Mouse (Mus musculus): ENCODE data around the gene Acbd3. TPM values are rescaled to one million over a fixed set of nuclear protein-coding genes. Genes with fewer than 3 reads are reported as not detected.

Acbd3 gene
- polyA plus RNA-seq, 1 experiment from 2014 or later: 17.2 TPM

GRCm38 (mm10) chr1:180754376-180754775 is 28.5 kb downstream of the Acbd3 start:
- WGBS: 92% methylated on average over 8 of the region's 8 CpGs
- Histone ChIP-seq H3K36me3 (ENCODE audit: control insufficient read depth, insufficient read depth, low read length) (peaks cover 39% of the 10 kb centered on the region), H3K4me3 (ENCODE audit: low read depth, low read length) (no peak overlapping the region), H3K27me3 (replicated peaks; ENCODE audit: control insufficient read depth, insufficient read depth, low read length) (no peaks in the 10 kb centered on the region), H3K4me2 (ENCODE audit: low read length) (no peak overlapping the region), H3K4me1 (ENCODE audit: control insufficient read depth, insufficient read depth, low read length) (no peaks in the 10 kb centered on the region), H3K9ac (ENCODE audit: low read length) (no peak overlapping the region), H3K9me3 (replicated peaks; ENCODE audit: control insufficient read depth, low read length) (no peaks in the 10 kb centered on the region), H3K27ac (ENCODE audit: low read depth, low read length) (no peak overlapping the region)
- no peak for DNase-seq (ENCODE audit: low spot score)
- no peak for ATAC-seq

GRCm38 (mm10) chr1:180756711-180757110 is 30.9 kb downstream of the Acbd3 start:
- Histone ChIP-seq H3K4me1 (ENCODE audit: control insufficient read depth, insufficient read depth, low read length) (no peaks in the 10 kb centered on the region), H3K27me3 (replicated peaks; ENCODE audit: control insufficient read depth, insufficient read depth, low read length) (no peaks in the 10 kb centered on the region), H3K9ac (ENCODE audit: low read length) (no peak overlapping the region), H3K27ac (ENCODE audit: low read depth, low read length) (no peak overlapping the region), H3K36me3 (ENCODE audit: control insufficient read depth, insufficient read depth, low read length) (peaks cover 30% of the 10 kb centered on the region), H3K4me2 (ENCODE audit: low read length) (no peak overlapping the region), H3K9me3 (replicated peaks; ENCODE audit: control insufficient read depth, low read length) (no peaks in the 10 kb centered on the region), H3K4me3 (ENCODE audit: low read depth, low read length) (no peak overlapping the region)
- DNase-seq (ENCODE audit: low spot score): no peak
- 93% methylated on average over 2 of the region's 2 CpGs for WGBS
- ATAC-seq: no peak

- no peak overlapping the region for H3K4me3 ChIP-seq (ENCODE audit: low read depth, low read length)
- no peak overlapping the region for H3K9ac ChIP-seq (ENCODE audit: low read length)
- ATAC-seq: no peak
- no peak for DNase-seq (ENCODE audit: low spot score)
- H3K4me1 ChIP-seq (ENCODE audit: control insufficient read depth, insufficient read depth, low read length): no peaks in the 10 kb centered on the region
- H3K27me3 ChIP-seq (replicated peaks; ENCODE audit: control insufficient read depth, insufficient read depth, low read length): no peaks in the 10 kb centered on the region
- WGBS: 89% methylated on average over 3 of the region's 3 CpGs
- no peak overlapping the region for H3K4me2 ChIP-seq (ENCODE audit: low read length)
- no peaks in the 10 kb centered on the region for H3K9me3 ChIP-seq (replicated peaks; ENCODE audit: control insufficient read depth, low read length)
- H3K36me3 ChIP-seq (ENCODE audit: control insufficient read depth, insufficient read depth, low read length): peaks cover 23% of the 10 kb centered on the region
- H3K27ac ChIP-seq (ENCODE audit: low read depth, low read length): no peak overlapping the region
Measured at GRCm38 (mm10) chr1:180757252-180757955, 31.6 kb downstream of the Acbd3 start.

GRCm38 (mm10) chr1:180757956-180758520 is 32.2 kb downstream of the Acbd3 start:
- Histone ChIP-seq H3K4me1 (ENCODE audit: control insufficient read depth, insufficient read depth, low read length) (no peaks in the 10 kb centered on the region), H3K9ac (ENCODE audit: low read length) (no peak overlapping the region), H3K36me3 (ENCODE audit: control insufficient read depth, insufficient read depth, low read length) (peaks cover 16% of the 10 kb centered on the region), H3K9me3 (replicated peaks; ENCODE audit: control insufficient read depth, low read length) (no peaks in the 10 kb centered on the region), H3K4me3 (ENCODE audit: low read depth, low read length) (no peak overlapping the region), H3K27ac (ENCODE audit: low read depth, low read length) (no peak overlapping the region), H3K4me2 (ENCODE audit: low read length) (no peak overlapping the region), H3K27me3 (replicated peaks; ENCODE audit: control insufficient read depth, insufficient read depth, low read length) (no peaks in the 10 kb centered on the region; the same call in 1 of the 2 replicates)
- no peak for DNase-seq (ENCODE audit: low spot score)
- ATAC-seq: no peak
- WGBS: 93% methylated on average over 7 of the region's 7 CpGs

GRCm38 (mm10) chr1:180762180-180762579 is 36.3 kb downstream of the Acbd3 start:
- no peak for ATAC-seq
- no peaks in the 10 kb centered on the region; the same call in 1 of the 2 replicates for H3K27me3 ChIP-seq (replicated peaks; ENCODE audit: control insufficient read depth, insufficient read depth, low read length)
- WGBS: 87% methylated on average over 11 of the region's 11 CpGs
- no peak for DNase-seq (ENCODE audit: low spot score)
- no peaks in the 10 kb centered on the region for H3K36me3 ChIP-seq (ENCODE audit: control insufficient read depth, insufficient read depth, low read length)
- H3K4me1 ChIP-seq (ENCODE audit: control insufficient read depth, insufficient read depth, low read length): 0 out of 2 replicates have a peak, but pooled peaks cover 2% of the 10 kb centered on the region
- H3K4me3 ChIP-seq (ENCODE audit: low read depth, low read length): no peak overlapping the region
- H3K4me2 ChIP-seq (ENCODE audit: low read length): no peak overlapping the region
- no peaks in the 10 kb centered on the region for H3K9me3 ChIP-seq (replicated peaks; ENCODE audit: control insufficient read depth, low read length)
- no peak overlapping the region for H3K27ac ChIP-seq (ENCODE audit: low read depth, low read length)
- no peak overlapping the region for H3K9ac ChIP-seq (ENCODE audit: low read length)

- Histone ChIP-seq H3K4me3 (ENCODE audit: low read depth, low read length) (no peak overlapping the region), H3K4me1 (ENCODE audit: control insufficient read depth, insufficient read depth, low read length) (peaks cover 4% of the 10 kb centered on the region; the same call in 1 of the 2 replicates), H3K9me3 (replicated peaks; ENCODE audit: control insufficient read depth, low read length) (no peaks in the 10 kb centered on the region), H3K27ac (ENCODE audit: low read depth, low read length) (no peak overlapping the region), H3K27me3 (replicated peaks; ENCODE audit: control insufficient read depth, insufficient read depth, low read length) (no peaks in the 10 kb centered on the region; the same call in 1 of the 2 replicates), H3K4me2 (ENCODE audit: low read length) (no peak overlapping the region), H3K9ac (ENCODE audit: low read length) (no peak overlapping the region), H3K36me3 (ENCODE audit: control insufficient read depth, insufficient read depth, low read length) (no peaks in the 10 kb centered on the region)
- 85% methylated on average over 8 of the region's 8 CpGs for WGBS
- ATAC-seq (no peak), DNase-seq (ENCODE audit: low spot score) (no peak)
Measured at GRCm38 (mm10) chr1:180762679-180763078, 36.8 kb downstream of the Acbd3 start.

- Histone ChIP-seq H3K27ac (ENCODE audit: low read depth, low read length) (no peak overlapping the region), H3K9ac (ENCODE audit: low read length) (peak overlapping the region; percentile 58), H3K4me2 (ENCODE audit: low read length) (peak overlapping the region; percentile 69), H3K9me3 (replicated peaks; ENCODE audit: control insufficient read depth, low read length) (no peaks in the 10 kb centered on the region), H3K36me3 (ENCODE audit: control insufficient read depth, insufficient read depth, low read length) (no peaks in the 10 kb centered on the region), H3K27me3 (replicated peaks; ENCODE audit: control insufficient read depth, insufficient read depth, low read length) (no peaks in the 10 kb centered on the region; the same call in 1 of the 2 replicates), H3K4me1 (ENCODE audit: control insufficient read depth, insufficient read depth, low read length) (peaks cover 6% of the 10 kb centered on the region; the same call in 1 of the 2 replicates), H3K4me3 (ENCODE audit: low read depth, low read length) (peak overlapping the region; percentile 30)
- ATAC-seq (peak; percentile 29; the same call in 1 of the 2 replicates), DNase-seq (ENCODE audit: low spot score) (no peak)
- WGBS: 7% methylated on average over 14 of the region's 14 CpGs
Measured at GRCm38 (mm10) chr1:180763307-180763706, 37.5 kb downstream of the Acbd3 start.

GRCm38 (mm10) chr1:180763828-180764227 is 38.0 kb downstream of the Acbd3 start:
- WGBS: under 1% methylated on average over 11 of the region's 11 CpGs

GRCm38 (mm10) chr1:180765393-180765792 is 39.5 kb downstream of the Acbd3 start:
- H3K27ac ChIP-seq (ENCODE audit: low read depth, low read length): no peak overlapping the region
- no peak overlapping the region for H3K9ac ChIP-seq (ENCODE audit: low read length)
- no peaks in the 10 kb centered on the region for H3K9me3 ChIP-seq (replicated peaks; ENCODE audit: control insufficient read depth, low read length)
- peaks cover 11% of the 10 kb centered on the region; the same call in 1 of the 2 replicates for H3K4me1 ChIP-seq (ENCODE audit: control insufficient read depth, insufficient read depth, low read length)
- DNase-seq (ENCODE audit: low spot score) (no peak), ATAC-seq (no peak)
- H3K27me3 ChIP-seq (replicated peaks; ENCODE audit: control insufficient read depth, insufficient read depth, low read length): no peaks in the 10 kb centered on the region; the same call in 1 of the 2 replicates
- WGBS: 88% methylated on average over 5 of the region's 5 CpGs
- no peak overlapping the region for H3K4me2 ChIP-seq (ENCODE audit: low read length)
- H3K4me3 ChIP-seq (ENCODE audit: low read depth, low read length): no peak overlapping the region
- no peaks in the 10 kb centered on the region for H3K36me3 ChIP-seq (ENCODE audit: control insufficient read depth, insufficient read depth, low read length)

More at GRCm38 (mm10) chr1:180763828-180764227, 38.0 kb downstream of the Acbd3 start:
- ATAC-seq: peak; percentile 86
- Histone ChIP-seq H3K4me3 (ENCODE audit: low read depth, low read length) (peak overlapping the region; percentile 30), H3K36me3 (ENCODE audit: control insufficient read depth, insufficient read depth, low read length) (no peaks in the 10 kb centered on the region), H3K9ac (ENCODE audit: low read length) (peak overlapping the region; percentile 58), H3K4me2 (ENCODE audit: low read length) (peak overlapping the region; percentile 69), H3K27ac (ENCODE audit: low read depth, low read length) (no peak overlapping the region), H3K9me3 (replicated peaks; ENCODE audit: control insufficient read depth, low read length) (no peaks in the 10 kb centered on the region), H3K4me1 (ENCODE audit: control insufficient read depth, insufficient read depth, low read length) (peaks cover 10% of the 10 kb centered on the region; the same call in 1 of the 2 replicates), H3K27me3 (replicated peaks; ENCODE audit: control insufficient read depth, insufficient read depth, low read length) (no peaks in the 10 kb centered on the region; the same call in 1 of the 2 replicates)
- peak; percentile 94 for DNase-seq (ENCODE audit: low spot score)

All from forebrain, embryonic 14.5 days (tissue).